Mouse (Mus musculus) heart, postnatal 0 days (tissue): Measurements from ENCODE around the gene Nudt22. TPM values are rescaled to one million over a fixed set of nuclear protein-coding genes. Genes with fewer than 3 reads are reported as not detected.

Experiments used
- ATAC-seq: fragments of 200-750 bp; cut with Nextera tagmentation; 2 replicates; pipeline ENCODE4 v1.8.0; 2017; ENCODE audit warnings: low read depth, moderate number of reproducible peaks, moderate library complexity; ENCODE audit not compliant: insufficient read depth
- DNase-seq: peaks from one replicate; pipeline ENCODE4 v3.0.0-alpha.2; 2016; ENCODE audit warnings: low spot score
- H3K27ac ChIP-seq: fragments of 300-500 bp; sonication (generic); 2 replicates; pipeline ENCODE4 v1.5.1; 2014; ENCODE audit warnings: low read depth, mild to moderate bottlenecking
- H3K27me3 ChIP-seq: fragments of 300-500 bp; sonication (generic); 2 replicates; pipeline ENCODE4 v1.6.1; 2014; ENCODE audit warnings: low read length, mixed read lengths; ENCODE audit not compliant: control insufficient read depth, insufficient read depth
- H3K36me3 ChIP-seq: fragments of 300-500 bp; sonication (generic); replicated peaks from 2 replicates; pipeline ENCODE4 v1.6.1; 2014; ENCODE audit warnings: low read length, mixed read lengths; ENCODE audit not compliant: control insufficient read depth, insufficient read depth
- H3K4me1 ChIP-seq: fragments of 300-500 bp; sonication (generic); 2 replicates; pipeline ENCODE4 v1.6.1; 2014; ENCODE audit warnings: antibody characterized with exemption; ENCODE audit not compliant: control insufficient read depth, insufficient read depth
- H3K4me2 ChIP-seq: fragments of 300-500 bp; sonication (generic); 2 replicates; pipeline ENCODE4 v1.6.1; 2014; ENCODE audit warnings: low read depth, mild to moderate bottlenecking, low read length, moderate library complexity
- H3K4me3 ChIP-seq: fragments of 300-500 bp; sonication (generic); 2 replicates; pipeline ENCODE4 v1.5.1; 2014; ENCODE audit warnings: low read depth, low read length
- H3K9ac ChIP-seq: fragments of 300-500 bp; sonication (generic); replicated peaks from 2 replicates; pipeline ENCODE4 v1.6.1; 2014; ENCODE audit warnings: low read depth, low read length, mixed read lengths
- H3K9me3 ChIP-seq: fragments of 300-500 bp; sonication (generic); replicated peaks from 2 replicates; pipeline ENCODE4 v1.6.1; 2016; ENCODE audit warnings: low read length; ENCODE audit not compliant: control insufficient read depth
- CTCF ChIP-seq: IDR thresholded peaks from 2 replicates; pipeline ENCODE4 v1.5.1; 2016; ENCODE audit warnings: antibody characterized with exemption, control low read depth, low read depth
- EP300 ChIP-seq: IDR thresholded peaks from 2 replicates; pipeline ENCODE4 v1.6.1; 2016; ENCODE audit warnings: antibody characterized with exemption, low read depth
- WGBS: fragments of 180-500 bp; shearing (Covaris S2); extraction: QIAGEN DNeasy Blood & Tissue Kit; methylation state at CpG from one replicate; pipeline ENCODE4 v1.1.7; 2014; 5-methylcytosine and 5-hydroxymethylcytosine counted together
- polyA plus RNA-seq: library from polyadenylated mRNA; unstranded; fragments of >200 nt; fragmentation: Nextera tagmentation; extraction: Ambion mirVana; gene quantifications from 2 replicates; pipeline ENCODE4 v1.2.1, GENCODE M21; 2015
- total RNA-seq: library from RNA; depleted of rRNA; stranded (reverse); fragments of >200 nt; gene quantifications from 2 replicates; pipeline ENCODE4 v1.2.3, GENCODE M21; 2014; ENCODE audit warnings: low replicate concordance

Nudt22 gene
- total and polyA plus RNA-seq, 2 experiments from 2014 or later: 45.3 to 48.1 TPM

GRCm38 (mm10) chr19:6985300-6985699 lies 10.6 kb downstream of the Nudt22 start:
- Histone ChIP-seq H3K27me3 (no peaks in the 10 kb centered on the region), H3K4me3 (no peak overlapping the region), H3K27ac (no peak overlapping the region), H3K9ac (no peak overlapping the region), H3K9me3 (no peaks in the 10 kb centered on the region), H3K4me2 (no peak overlapping the region), H3K36me3 (peaks cover 28% of the 10 kb centered on the region), H3K4me1 (peaks cover 20% of the 10 kb centered on the region)
- no peak for DNase-seq
- WGBS: 80% methylated on average over 19 of the region's 19 CpGs
- TF ChIP-seq EP300 (no peak), CTCF (no peak)
- ATAC-seq: no peak

- H3K36me3 ChIP-seq: peaks cover 30% of the 10 kb centered on the region
- peaks cover 28% of the 10 kb centered on the region for H3K4me1 ChIP-seq
- 92% methylated on average over 5 of the region's 5 CpGs for WGBS
These were observed 12.3 kb downstream of the Nudt22 start for GRCm38 (mm10) chr19:6983621-6984020.

DNA sequence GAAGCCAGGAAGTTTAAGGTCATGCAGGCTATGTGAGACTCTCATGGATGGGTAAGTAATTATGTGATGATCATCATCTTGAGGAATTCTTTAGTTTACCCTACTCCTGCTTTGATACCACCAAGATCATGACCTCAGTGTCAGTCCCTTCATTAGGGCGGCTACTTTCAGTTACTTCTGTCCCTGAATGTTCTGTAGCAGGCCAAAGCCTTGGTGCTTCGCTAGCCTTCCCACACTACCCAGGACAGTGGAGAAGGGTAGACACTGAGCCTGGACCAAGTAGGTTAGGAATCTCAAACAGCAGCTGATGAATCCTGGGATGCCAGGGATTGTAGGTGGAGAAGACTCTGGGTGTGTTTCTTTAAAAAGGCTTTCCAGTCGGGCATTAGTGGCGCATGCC lies 14.5 kb downstream of the Nudt22 start:
- Histone ChIP-seq H3K36me3 (peaks cover 43% of the 10 kb centered on the region), H3K9ac (peak overlapping the region; percentile 72; the same call in 1 of the 2 replicates), H3K4me1 (peaks cover 31% of the 10 kb centered on the region), H3K27me3 (no peaks in the 10 kb centered on the region), H3K4me2 (peak overlapping the region; percentile 69), H3K27ac (peak overlapping the region; percentile 98), H3K9me3 (no peaks in the 10 kb centered on the region), H3K4me3 (no peak overlapping the region)
- no peak for DNase-seq
- WGBS: 84% methylated on average over 4 of the region's 4 CpGs
- TF ChIP-seq CTCF: no peak
- no peak for TF ChIP-seq EP300
- no peak for ATAC-seq

More at GRCm38 (mm10) chr19:6983621-6984020, 12.3 kb downstream of the Nudt22 start:
- ATAC-seq (no peak), DNase-seq (no peak)
- TF ChIP-seq EP300 (no peak), CTCF (no peak)
- Histone ChIP-seq H3K9ac (no peak overlapping the region), H3K9me3 (no peaks in the 10 kb centered on the region), H3K27me3 (no peaks in the 10 kb centered on the region), H3K27ac (no peak overlapping the region), H3K4me3 (no peak overlapping the region), H3K4me2 (no peak overlapping the region)

GRCm38 (mm10) chr19:6980381-6981093 lies 15.4 kb downstream of the Nudt22 start, which contains the start of gene Fkbp2:
Fkbp2 (minus strand) TSS chr19:6980501.
- Histone ChIP-seq H3K4me3 (peak within 1 kb of the TSS; percentile 75), H3K27me3 (no peaks in the 10 kb centered on the region), H3K4me1 (peaks cover 28% of the 10 kb centered on the region), H3K9me3 (no peaks in the 10 kb centered on the region), H3K27ac (peak within 1 kb of the TSS; percentile 98), H3K36me3 (peaks cover 43% of the 10 kb centered on the region), H3K9ac (peak within 1 kb of the TSS; percentile 72), H3K4me2 (peak within 1 kb of the TSS; percentile 83)
- DNase-seq (peak; percentile 99), ATAC-seq (peak; percentile 85)
- TF ChIP-seq EP300 (peak; percentile 50; the same call in 1 of the 2 replicates), CTCF (no peak)
- 1% methylated on average over 38 of the region's 38 CpGs for WGBS

GRCm38 (mm10) chr19:6979486-6980380 lies 16.2 kb downstream of the Nudt22 start:
- H3K4me2 ChIP-seq: peak overlapping the region; percentile 83
- H3K9me3 ChIP-seq: no peaks in the 10 kb centered on the region
- TF ChIP-seq CTCF (peak; percentile 63), EP300 (0 out of 2 replicates have a peak, but pooled peaks have one; percentile 22)
- ATAC-seq: peak; percentile 88
- peak; percentile 100 for DNase-seq
- H3K4me3 ChIP-seq: peak overlapping the region; percentile 75
- H3K9ac ChIP-seq: peak overlapping the region; percentile 72
- no peaks in the 10 kb centered on the region for H3K27me3 ChIP-seq
- 1% methylated on average over 58 of the region's 59 CpGs for WGBS
- H3K27ac ChIP-seq: peak overlapping the region; percentile 98
- H3K36me3 ChIP-seq: peaks cover 35% of the 10 kb centered on the region
- peaks cover 28% of the 10 kb centered on the region for H3K4me1 ChIP-seq
